Mouse (Mus musculus): ENCODE measurements around the gene Sugp1. TPM values are rescaled to one million over a fixed set of nuclear protein-coding genes. Genes with fewer than 3 reads are reported as not detected.

The Sugp1 gene
- polyA plus RNA-seq, 1 experiment, result 7.6 TPM

DNA sequence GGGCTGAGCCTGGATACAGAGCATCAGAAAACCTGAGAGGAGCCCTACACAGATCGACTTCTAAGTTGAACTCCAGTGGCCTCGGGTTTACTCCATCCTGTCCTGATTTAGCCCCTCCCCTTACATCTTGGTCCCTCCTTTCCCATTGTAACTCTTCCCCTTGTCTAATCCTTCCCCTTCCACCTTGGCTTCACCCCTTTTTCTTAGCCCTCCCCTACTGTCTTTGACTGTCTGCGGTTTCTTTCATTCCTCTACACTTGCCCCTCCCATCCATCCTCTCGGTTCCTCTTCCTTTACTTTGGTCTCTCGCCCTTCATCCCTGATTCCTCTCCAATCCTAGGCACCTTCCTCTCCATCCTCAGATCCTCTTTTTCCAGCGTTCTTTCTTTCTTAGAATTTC is 71.9 kb downstream of the Sugp1 start:
- H3K4me3 ChIP-seq (ENCODE audit: insufficient read depth, low read depth, low read length), result no peak overlapping the region
- H3K4me1 ChIP-seq (ENCODE audit: control insufficient read depth, insufficient read depth, insufficient read length, low read length), result peaks cover 4% of the 10 kb centered on the region
- H3K27ac ChIP-seq (replicated peaks; ENCODE audit: low read depth, low read length), result no peak overlapping the region

- H3K4me1 ChIP-seq (ENCODE audit: control insufficient read depth, insufficient read depth, insufficient read length, low read length), result peaks cover 4% of the 10 kb centered on the region
- no peak overlapping the region for H3K4me3 ChIP-seq (ENCODE audit: insufficient read depth, low read depth, low read length)
- H3K27ac ChIP-seq (replicated peaks; ENCODE audit: low read depth, low read length), result no peak overlapping the region
Observed at GRCm38 (mm10) chr8:70114892-70115291, 72.3 kb downstream of the Sugp1 start.

DNA sequence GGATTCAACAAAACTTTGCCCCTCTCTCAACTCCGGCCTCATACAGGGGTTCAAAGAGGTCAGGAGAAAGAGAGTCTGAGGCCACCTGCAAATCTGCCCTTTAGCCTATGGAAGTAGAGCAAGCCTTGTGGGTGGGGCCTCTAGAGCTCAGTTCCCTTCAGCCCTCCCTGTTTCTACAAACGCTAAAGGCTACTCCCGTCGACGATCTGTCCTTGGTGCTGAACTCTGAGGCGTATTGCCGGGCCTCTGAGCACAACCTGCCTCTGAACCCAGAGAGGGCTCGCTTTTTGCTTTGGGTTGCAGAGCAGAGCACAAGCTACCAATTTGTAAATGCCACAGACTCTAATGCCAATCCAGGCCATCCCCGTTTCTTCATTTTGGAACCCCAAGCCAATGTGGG is 75.0 kb downstream of the Sugp1 start:
- Histone ChIP-seq H3K27ac (replicated peaks; ENCODE audit: low read depth, low read length) (no peak overlapping the region), H3K4me1 (ENCODE audit: control insufficient read depth, insufficient read depth, insufficient read length, low read length) (peaks cover 4% of the 10 kb centered on the region), H3K4me3 (ENCODE audit: insufficient read depth, low read depth, low read length) (no peak overlapping the region)

- Histone ChIP-seq H3K4me1 (ENCODE audit: control insufficient read depth, insufficient read depth, insufficient read length, low read length) (peaks cover 4% of the 10 kb centered on the region), H3K4me3 (ENCODE audit: insufficient read depth, low read depth, low read length) (no peak overlapping the region), H3K27ac (replicated peaks; ENCODE audit: low read depth, low read length) (no peak overlapping the region)
Observed at GRCm38 (mm10) chr8:70118726-70119700, 76.4 kb downstream of the Sugp1 start.

DNA sequence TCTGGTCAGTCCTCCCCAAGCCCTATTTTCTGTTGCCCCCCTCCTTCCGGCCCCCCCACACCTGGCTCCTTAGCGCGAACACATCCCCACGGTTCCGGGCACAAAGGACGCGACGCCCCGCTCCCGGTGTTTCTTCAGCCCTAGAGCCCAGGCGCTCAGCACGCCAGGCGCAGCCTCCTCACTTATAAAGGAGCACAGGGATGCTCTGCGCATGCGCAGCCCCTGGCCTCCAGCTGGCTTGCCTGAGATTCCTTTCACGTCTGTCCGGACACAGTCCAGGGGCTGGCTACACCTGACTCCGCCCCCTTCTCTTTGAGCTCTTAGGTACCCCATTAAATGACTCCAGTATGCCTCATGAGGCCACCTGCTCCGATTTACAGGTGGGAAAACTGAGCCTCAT is 78.1 kb downstream of the Sugp1 start, which contains the start of gene Ncan:
TSS of gene Ncan (minus strand) at position 207 of the 400 bp plus-strand sequence.
- no peak within 1 kb of the TSS for H3K27ac ChIP-seq (replicated peaks; ENCODE audit: low read depth, low read length)
- H3K4me1 ChIP-seq (ENCODE audit: control insufficient read depth, insufficient read depth, insufficient read length, low read length), result peaks cover 4% of the 10 kb centered on the region; the same call in 1 of the 2 replicates
- no peak within 1 kb of the TSS for H3K4me3 ChIP-seq (ENCODE audit: insufficient read depth, low read depth, low read length)

Other genes with a start within 250 kb of the Sugp1 start
- 3.8 and 4.7 TPM in 2 replicates for gene Gmip, start 234.1 kb upstream of the Sugp1 start, polyA plus RNA-seq (2012; ENCODE audit: insufficient read depth, insufficient read length, missing spikeins)
- not detected in 2 replicates for gene Lpar2, start 220.4 kb upstream of the Sugp1 start, polyA plus RNA-seq (2012; ENCODE audit: insufficient read depth, insufficient read length, missing spikeins)
- not detected in 2 replicates for gene Pbx4, start 210.3 kb upstream of the Sugp1 start, polyA plus RNA-seq (2012; ENCODE audit: insufficient read depth, insufficient read length, missing spikeins)
- gene Cilp2, start 155.1 kb upstream of the Sugp1 start, polyA plus RNA-seq (2012; ENCODE audit: insufficient read depth, insufficient read length, missing spikeins), result not detected in 2 replicates
- gene Tssk6, start 140.6 kb upstream of the Sugp1 start, polyA plus RNA-seq (2012; ENCODE audit: insufficient read depth, insufficient read length, missing spikeins), result not detected in 2 replicates
- gene Ndufa13, start 140.3 kb upstream of the Sugp1 start, polyA plus RNA-seq (2012; ENCODE audit: insufficient read depth, insufficient read length, missing spikeins), result 437 and 615 TPM in 2 replicates
- 8.4 and 10.4 TPM in 2 replicates for gene Yjefn3, start 140.1 kb upstream of the Sugp1 start, polyA plus RNA-seq (2012; ENCODE audit: insufficient read depth, insufficient read length, missing spikeins)
- 33.7 and 35.6 TPM in 2 replicates for gene Gatad2a, start 46.4 kb upstream of the Sugp1 start, polyA plus RNA-seq (2012; ENCODE audit: insufficient read depth, insufficient read length, missing spikeins)
- 12.3 and 16.4 TPM in 2 replicates for gene Mau2, start 79 bp upstream of the Sugp1 start, polyA plus RNA-seq (2012; ENCODE audit: insufficient read depth, insufficient read length, missing spikeins)
- gene Tm6sf2, start 30.1 kb downstream of the Sugp1 start, polyA plus RNA-seq (2012; ENCODE audit: insufficient read depth, insufficient read length, missing spikeins), result not detected in 2 replicates
- 0.63 and 4.7 TPM in 2 replicates for gene Hapln4, start 40.6 kb downstream of the Sugp1 start, polyA plus RNA-seq (2012; ENCODE audit: insufficient read depth, insufficient read length, missing spikeins)
- 1.9 and 3.2 TPM in 2 replicates for gene Ncan, start 78.1 kb downstream of the Sugp1 start, polyA plus RNA-seq (2012; ENCODE audit: insufficient read depth, insufficient read length, missing spikeins)
- gene Nr2c2ap, start 88.5 kb downstream of the Sugp1 start, polyA plus RNA-seq (2012; ENCODE audit: insufficient read depth, insufficient read length, missing spikeins), result 8.6 and 12.9 TPM in 2 replicates
- 18.6 and 21.4 TPM in 2 replicates for gene Rfxank, start 96.3 kb downstream of the Sugp1 start, polyA plus RNA-seq (2012; ENCODE audit: insufficient read depth, insufficient read length, missing spikeins)
- gene Borcs8, start 96.7 kb downstream of the Sugp1 start, polyA plus RNA-seq (2012; ENCODE audit: insufficient read depth, insufficient read length, missing spikeins), result 63.7 and 77.1 TPM in 2 replicates
- not detected in 2 replicates for gene Mef2b, start 96.9 kb downstream of the Sugp1 start, polyA plus RNA-seq (2012; ENCODE audit: insufficient read depth, insufficient read length, missing spikeins)
- 20.3 and 22.0 TPM in 2 replicates for gene Tmem161a, start 129.5 kb downstream of the Sugp1 start, polyA plus RNA-seq (2012; ENCODE audit: insufficient read depth, insufficient read length, missing spikeins)
- gene Slc25a42, start 169.5 kb downstream of the Sugp1 start, polyA plus RNA-seq (2012; ENCODE audit: insufficient read depth, insufficient read length, missing spikeins), result 75.9 and 89.9 TPM in 2 replicates
- 5.9 and 10.4 TPM in 2 replicates for gene Sugp2, start 191.4 kb downstream of the Sugp1 start, polyA plus RNA-seq (2012; ENCODE audit: insufficient read depth, insufficient read length, missing spikeins)
- gene Armc6, start 191.7 kb downstream of the Sugp1 start, polyA plus RNA-seq (2012; ENCODE audit: insufficient read depth, insufficient read length, missing spikeins), result 5.0 and 6.7 TPM in 2 replicates
- 2.8 and 4.5 TPM in 2 replicates for gene Homer3, start 240.0 kb downstream of the Sugp1 start, polyA plus RNA-seq (2012; ENCODE audit: insufficient read depth, insufficient read length, missing spikeins)